Mouse (Mus musculus) lung, postnatal 0 days (tissue): Measurements from ENCODE around the gene Apopt1. TPM values are rescaled to one million over a fixed set of nuclear protein-coding genes. Genes with fewer than 3 reads are reported as not detected.

Source experiments
- ATAC-seq: fragments of 200-750 bp; cut with Nextera tagmentation; 2 replicates; pipeline ENCODE4 v1.8.0; 2017; ENCODE audit warnings: moderate library complexity
- DNase-seq: peaks from one replicate; pipeline ENCODE4 v3.0.0-alpha.2; 2016; ENCODE audit warnings: low spot score
- H3K27ac ChIP-seq: fragments of 300-500 bp; sonication (generic); 2 replicates; pipeline ENCODE4 v1.5.1; 2014; ENCODE audit warnings: antibody characterized with exemption, mild to moderate bottlenecking, low read length, mixed read lengths
- H3K27me3 ChIP-seq: fragments of 300-500 bp; sonication (generic); replicated peaks from 2 replicates; pipeline ENCODE4 v1.6.1; 2014; ENCODE audit warnings: low read length, mixed read lengths; ENCODE audit not compliant: insufficient read depth
- H3K36me3 ChIP-seq: fragments of 300-500 bp; sonication (generic); 2 replicates; pipeline ENCODE4 v1.6.1; 2014; ENCODE audit warnings: low read length, mixed read lengths; ENCODE audit not compliant: insufficient read depth
- H3K4me1 ChIP-seq: fragments of 300-500 bp; sonication (generic); 2 replicates; pipeline ENCODE4 v1.6.1; 2014; ENCODE audit warnings: antibody characterized with exemption, low read depth, low read length, mixed read lengths; ENCODE audit not compliant: insufficient read depth
- H3K4me2 ChIP-seq: fragments of 300-500 bp; sonication (generic); replicated peaks from 2 replicates; pipeline ENCODE4 v1.6.1; 2014; ENCODE audit warnings: low read depth, mild to moderate bottlenecking, low read length, moderate library complexity, mixed read lengths
- H3K4me3 ChIP-seq: fragments of 300-500 bp; sonication (generic); 2 replicates; pipeline ENCODE4 v1.5.1; 2014; ENCODE audit warnings: low read depth, low read length
- H3K9ac ChIP-seq: fragments of 300-500 bp; sonication (generic); replicated peaks from 2 replicates; pipeline ENCODE4 v1.6.1; 2014; ENCODE audit warnings: low read depth, mild to moderate bottlenecking
- H3K9me3 ChIP-seq: fragments of 300-500 bp; sonication (generic); 2 replicates; pipeline ENCODE4 v1.6.1; 2016; ENCODE audit warnings: low read length, mixed read lengths
- CTCF ChIP-seq: IDR thresholded peaks from 2 replicates; pipeline ENCODE4 v1.5.1; 2016; ENCODE audit warnings: antibody characterized with exemption, mild to moderate bottlenecking
- EP300 ChIP-seq: IDR thresholded peaks from 2 replicates; pipeline ENCODE4 v1.6.1; 2016; ENCODE audit warnings: antibody characterized with exemption, mild to moderate bottlenecking, control low read depth
- WGBS: fragments of 180-500 bp; shearing (Covaris S2); extraction: QIAGEN DNeasy Blood & Tissue Kit; methylation state at CpG from one replicate; pipeline ENCODE4 v1.1.7; 2014; 5-methylcytosine and 5-hydroxymethylcytosine counted together
- polyA plus RNA-seq: library from polyadenylated mRNA; unstranded; fragments of >200 nt; fragmentation: Nextera tagmentation; extraction: Ambion mirVana; gene quantifications from 2 replicates; pipeline ENCODE4 v1.2.1, GENCODE M21; 2015

Gene Apopt1
- polyA plus RNA-seq, 1 experiment from 2014 or later = 42.3 TPM

DNA sequence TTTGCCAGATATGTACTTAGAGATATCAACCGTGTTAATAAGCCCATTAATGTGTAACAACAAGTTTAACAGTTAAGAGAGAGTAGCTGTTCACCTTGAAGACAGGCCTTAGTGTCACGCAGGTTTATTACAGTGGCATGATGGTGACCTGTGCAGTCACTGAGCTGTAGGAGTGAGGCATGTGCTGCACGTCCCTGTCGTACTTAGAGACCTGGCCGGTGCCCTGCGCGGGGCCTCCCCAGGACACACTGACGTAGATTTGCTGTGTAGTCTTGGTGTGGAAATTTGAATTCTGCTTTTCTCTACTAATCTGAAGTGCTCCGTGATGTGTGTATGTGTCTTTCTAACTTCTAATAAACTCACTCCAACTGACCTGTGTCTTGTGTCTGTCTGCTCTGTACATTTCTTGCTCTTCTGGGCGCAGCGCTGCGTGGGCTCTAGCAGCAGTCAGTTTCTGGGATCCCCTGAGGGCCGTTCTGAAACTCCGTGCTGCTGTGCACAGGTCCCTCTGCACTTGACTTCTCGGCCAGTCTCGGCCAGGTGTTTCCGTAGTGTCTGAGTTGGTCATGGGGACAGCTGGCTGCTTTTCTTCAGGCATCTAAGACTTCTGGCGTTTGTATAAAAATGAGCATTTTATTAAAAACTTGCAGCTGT lies 81.6 kb downstream of the Apopt1 start:
- Histone ChIP-seq H3K36me3 (peaks cover 58% of the 10 kb centered on the region), H3K9ac (no peak overlapping the region), H3K4me2 (no peak overlapping the region), H3K4me1 (no peaks in the 10 kb centered on the region), H3K27me3 (no peaks in the 10 kb centered on the region), H3K4me3 (no peak overlapping the region), H3K9me3 (no peaks in the 10 kb centered on the region), H3K27ac (no peak overlapping the region)
- TF ChIP-seq EP300 (no peak), CTCF (no peak)
- ATAC-seq = no peak
- WGBS = 89% methylated on average over 18 of the region's 18 CpGs
- DNase-seq = no peak

GRCm38 (mm10) chr12:111795180-111795895 lies 82.3 kb downstream of the Apopt1 start:
- 87% methylated on average over 28 of the region's 28 CpGs for WGBS
- H3K27ac ChIP-seq = no peak overlapping the region
- no peaks in the 10 kb centered on the region for H3K27me3 ChIP-seq
- peaks cover 54% of the 10 kb centered on the region for H3K36me3 ChIP-seq
- H3K4me1 ChIP-seq = no peaks in the 10 kb centered on the region
- H3K9me3 ChIP-seq = no peaks in the 10 kb centered on the region
- no peak overlapping the region for H3K4me3 ChIP-seq
- ATAC-seq (no peak; the same call in 1 of the 2 replicates), DNase-seq (no peak)
- H3K9ac ChIP-seq = no peak overlapping the region
- no peak for TF ChIP-seq CTCF
- no peak for TF ChIP-seq EP300
- H3K4me2 ChIP-seq = no peak overlapping the region

DNA sequence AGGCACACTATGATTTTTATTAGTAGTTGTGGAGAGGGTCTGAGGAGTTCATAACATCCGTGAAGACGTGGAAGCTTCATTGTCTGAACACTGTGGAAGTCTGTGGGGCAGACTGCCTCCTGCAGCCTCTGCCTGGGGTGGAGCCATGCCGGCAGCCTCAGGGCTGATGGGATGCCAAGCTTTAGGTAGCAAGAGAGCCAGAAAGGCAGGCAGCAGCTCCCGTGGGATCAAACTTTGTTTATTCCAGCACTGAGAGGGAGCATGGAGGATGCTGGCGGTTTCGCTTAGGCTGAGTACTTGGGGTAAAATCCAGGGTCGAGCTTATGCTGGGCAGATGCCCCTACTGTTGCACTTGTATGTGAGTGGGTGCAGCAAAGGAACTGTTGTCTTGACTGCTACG lies 84.2 kb downstream of the Apopt1 start:
- TF ChIP-seq EP300 (no peak), CTCF (no peak)
- Histone ChIP-seq H3K27ac (no peak overlapping the region), H3K9me3 (no peaks in the 10 kb centered on the region), H3K4me1 (no peaks in the 10 kb centered on the region), H3K36me3 (peaks cover 60% of the 10 kb centered on the region), H3K9ac (no peak overlapping the region), H3K27me3 (no peaks in the 10 kb centered on the region), H3K4me3 (no peak overlapping the region), H3K4me2 (no peak overlapping the region)
- 75% methylated on average over 8 of the region's 8 CpGs for WGBS
- ATAC-seq (no peak), DNase-seq (no peak)

DNA sequence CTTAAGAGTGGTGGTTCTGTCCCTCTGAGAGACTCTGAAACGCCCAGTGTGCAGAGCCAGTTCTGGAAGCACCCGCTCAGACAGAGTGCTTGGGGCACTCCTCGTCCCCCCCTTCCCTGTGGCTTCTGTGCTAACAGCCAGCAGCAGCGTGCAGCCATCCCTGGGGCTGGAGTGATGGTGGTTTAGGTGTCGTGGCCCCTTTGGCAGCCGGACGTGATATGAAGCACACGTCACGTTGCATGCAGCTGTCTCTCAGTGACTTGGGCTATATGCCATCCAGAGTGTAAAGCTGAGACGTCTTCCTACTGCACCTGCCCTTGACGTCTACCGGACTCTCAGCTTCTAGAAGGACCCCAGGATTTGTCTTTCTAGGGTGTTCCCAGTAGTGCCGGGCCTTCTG lies 85.4 kb downstream of the Apopt1 start:
- DNase-seq (no peak), ATAC-seq (no peak)
- H3K4me3 ChIP-seq = no peak overlapping the region
- H3K27me3 ChIP-seq = no peaks in the 10 kb centered on the region
- no peaks in the 10 kb centered on the region for H3K9me3 ChIP-seq
- no peaks in the 10 kb centered on the region for H3K4me1 ChIP-seq
- no peak overlapping the region for H3K4me2 ChIP-seq
- H3K27ac ChIP-seq = no peak overlapping the region
- TF ChIP-seq EP300 (no peak), CTCF (no peak)
- peaks cover 54% of the 10 kb centered on the region for H3K36me3 ChIP-seq
- WGBS = 91% methylated on average over 13 of the region's 13 CpGs
- no peak overlapping the region for H3K9ac ChIP-seq

DNA sequence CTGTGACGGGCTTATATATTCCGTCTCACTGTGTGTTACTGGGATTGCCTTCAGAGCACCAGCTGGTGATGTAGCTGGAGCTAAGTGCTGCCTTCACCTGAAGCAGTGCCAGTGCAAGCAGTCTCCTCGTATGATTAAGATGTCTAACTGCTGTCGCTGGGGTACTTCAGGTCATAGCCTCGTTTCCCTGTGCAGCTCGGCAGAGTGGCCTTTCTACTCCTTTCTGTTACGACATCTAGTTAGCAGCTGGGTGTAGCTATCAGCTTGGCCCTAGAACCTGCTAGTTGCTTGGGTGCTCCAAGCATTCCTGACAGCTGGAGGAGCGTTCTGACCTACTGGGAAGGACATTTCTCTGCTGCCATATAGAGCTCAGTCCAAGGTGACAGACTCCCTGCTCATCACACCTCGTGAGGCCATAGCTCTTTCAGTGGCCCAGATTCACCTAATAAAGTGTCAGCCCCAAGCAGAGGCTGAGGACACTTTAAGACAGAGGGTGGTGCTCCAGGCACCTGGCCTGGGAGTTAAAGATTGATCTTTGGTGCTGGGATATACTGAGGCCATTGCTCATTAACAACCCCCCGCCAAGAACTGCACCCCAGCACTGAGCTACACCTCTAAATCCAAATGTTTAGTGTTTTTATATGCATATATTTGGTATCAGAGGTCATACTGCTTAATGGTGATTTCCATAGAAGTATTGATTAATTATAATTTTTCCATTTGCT lies 87.6 kb downstream of the Apopt1 start:
- Histone ChIP-seq H3K9me3 (no peaks in the 10 kb centered on the region), H3K4me1 (no peaks in the 10 kb centered on the region), H3K27me3 (no peaks in the 10 kb centered on the region), H3K9ac (no peak overlapping the region), H3K27ac (no peak overlapping the region), H3K4me3 (no peak overlapping the region), H3K36me3 (peaks cover 41% of the 10 kb centered on the region), H3K4me2 (no peak overlapping the region)
- ATAC-seq = no peak
- WGBS = 73% methylated on average over 10 of the region's 10 CpGs
- DNase-seq = no peak
- TF ChIP-seq CTCF (no peak), EP300 (no peak)

DNA sequence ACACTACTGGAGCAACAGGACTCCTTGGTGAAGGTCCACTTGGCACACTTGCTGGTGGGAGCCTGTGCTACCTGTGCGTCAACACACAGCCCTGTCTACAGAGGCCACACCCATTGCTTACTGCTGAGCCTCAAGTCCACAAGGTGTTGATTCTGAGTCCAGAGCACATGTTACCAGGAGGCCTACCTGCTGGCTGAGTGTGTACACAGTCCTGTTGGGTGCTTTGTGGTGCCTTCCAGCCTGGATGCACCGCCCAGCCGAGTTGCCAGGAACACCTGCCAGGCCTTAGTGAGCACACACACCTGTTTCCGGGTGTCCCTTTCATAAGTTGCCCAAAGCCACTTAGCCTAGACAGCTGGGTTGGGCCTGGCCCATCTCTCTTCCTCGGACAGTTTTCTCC lies 90.5 kb downstream of the Apopt1 start:
- no peaks in the 10 kb centered on the region for H3K4me1 ChIP-seq
- TF ChIP-seq EP300 = no peak
- TF ChIP-seq CTCF = no peak
- H3K4me2 ChIP-seq = no peak overlapping the region
- WGBS = 66% methylated on average over 5 of the region's 5 CpGs
- no peaks in the 10 kb centered on the region for H3K9me3 ChIP-seq
- no peak overlapping the region for H3K27ac ChIP-seq
- H3K4me3 ChIP-seq = no peak overlapping the region
- no peaks in the 10 kb centered on the region for H3K27me3 ChIP-seq
- ATAC-seq (peak; percentile 34), DNase-seq (no peak)
- no peak overlapping the region for H3K9ac ChIP-seq
- H3K36me3 ChIP-seq = peaks cover 36% of the 10 kb centered on the region

Other genes starting within 250 kb of the Apopt1 start
- 1.9 and 2.7 TPM in 2 replicates for gene Gm266, start 227.4 kb upstream of the Apopt1 start, polyA plus RNA-seq
- gene Eif5, start 175.2 kb upstream of the Apopt1 start, polyA plus RNA-seq = 412 and 458 TPM in 2 replicates
- 25.8 and 26.0 TPM in 2 replicates for gene Mark3, start 138.7 kb upstream of the Apopt1 start, polyA plus RNA-seq
- gene Ckb, start 40.9 kb upstream of the Apopt1 start, polyA plus RNA-seq = 153 TPM in 2 replicates
- 4.3 and 4.5 TPM in 2 replicates for gene Trmt61a, start 35.2 kb upstream of the Apopt1 start, polyA plus RNA-seq
- gene Bag5, start within 50 bp of the Apopt1 start, polyA plus RNA-seq = 48.9 and 52.5 TPM in 2 replicates
- gene Klc1, start 45.6 kb downstream of the Apopt1 start, polyA plus RNA-seq = 86.1 and 89.6 TPM in 2 replicates
- gene Xrcc3, start 100.6 kb downstream of the Apopt1 start, polyA plus RNA-seq = 1.8 and 2.1 TPM in 2 replicates
- 160 and 163 TPM in 2 replicates for gene Zfyve21, start 100.9 kb downstream of the Apopt1 start, polyA plus RNA-seq
- 21.8 and 22.7 TPM in 2 replicates for gene Ppp1r13b, start 194.8 kb downstream of the Apopt1 start, polyA plus RNA-seq